Mouse (Mus musculus): ENCODE data around the gene 1700109H08Rik. TPM values are rescaled to one million over a fixed set of nuclear protein-coding genes. Genes with fewer than 3 reads are reported as not detected.
"Not testable (repeated sequence)": the region's sequence is repeated elsewhere in the genome, so short reads cannot be mapped to it uniquely, and the experiment has no call there.

The 1700109H08Rik gene
- polyA plus RNA-seq (2012; rRNA removed): 4.6 and 6.6 TPM in 2 replicates

GRCm38 (mm10) chr5:3571266-3571665 is at the start of gene 1700109H08Rik:
Gene 1700109H08Rik, plus strand, starts transcription at chr5:3571566.
- no peak for DNase-seq (ENCODE audit: low spot score)

GRCm38 (mm10) chr5:3521741-3522140 is 49.6 kb upstream of the 1700109H08Rik start:
- no peak for DNase-seq (ENCODE audit: low spot score)

GRCm38 (mm10) chr5:3522826-3523225 is 48.5 kb upstream of the 1700109H08Rik start:
- DNase-seq (ENCODE audit: low spot score): no peak

- DNase-seq (ENCODE audit: low spot score): no peak
Observed at GRCm38 (mm10) chr5:3527041-3527691, 44.2 kb upstream of the 1700109H08Rik start.

- no peak for DNase-seq (ENCODE audit: low spot score)
Observed at GRCm38 (mm10) chr5:3529585-3530189, 41.7 kb upstream of the 1700109H08Rik start.

GRCm38 (mm10) chr5:3532048-3532447 is 39.3 kb upstream of the 1700109H08Rik start:
- DNase-seq (ENCODE audit: low spot score): not testable (repeated sequence)

GRCm38 (mm10) chr5:3536592-3537212 is 34.7 kb upstream of the 1700109H08Rik start:
- DNase-seq (ENCODE audit: low spot score): no peak

- no peak for DNase-seq (ENCODE audit: low spot score)
Observed at GRCm38 (mm10) chr5:3538505-3539472, 32.6 kb upstream of the 1700109H08Rik start.

GRCm38 (mm10) chr5:3541871-3542270 is 29.5 kb upstream of the 1700109H08Rik start:
- DNase-seq (ENCODE audit: low spot score): no peak

- DNase-seq (ENCODE audit: low spot score): peak; percentile 99
Observed at GRCm38 (mm10) chr5:3543629-3544479, 27.5 kb upstream of the 1700109H08Rik start, which contains the start of gene Fam133b. Gene Fam133b, plus strand, starts transcription at chr5:3543833.

GRCm38 (mm10) chr5:3544480-3544769 is 26.9 kb upstream of the 1700109H08Rik start:
- no peak for DNase-seq (ENCODE audit: low spot score)

GRCm38 (mm10) chr5:3546226-3546625 is 25.1 kb upstream of the 1700109H08Rik start:
- no peak for DNase-seq (ENCODE audit: low spot score)

GRCm38 (mm10) chr5:3551481-3551880 is 19.9 kb upstream of the 1700109H08Rik start:
- DNase-seq (ENCODE audit: low spot score): no peak

- no peak for DNase-seq (ENCODE audit: low spot score)
Observed at GRCm38 (mm10) chr5:3554198-3554597, 17.2 kb upstream of the 1700109H08Rik start.

GRCm38 (mm10) chr5:3574825-3575224 is 3.5 kb downstream of the 1700109H08Rik start:
- DNase-seq (ENCODE audit: low spot score): no peak

- no peak for DNase-seq (ENCODE audit: low spot score)
Observed at GRCm38 (mm10) chr5:3577939-3578338, 6.6 kb downstream of the 1700109H08Rik start.

- no peak for DNase-seq (ENCODE audit: low spot score)
Observed at GRCm38 (mm10) chr5:3579066-3579465, 7.7 kb downstream of the 1700109H08Rik start.

- peak; percentile 77 for DNase-seq (ENCODE audit: low spot score)
Observed at GRCm38 (mm10) chr5:3595693-3596398, 24.5 kb downstream of the 1700109H08Rik start, which contains the start of gene Pex1. Gene Pex1, plus strand, starts transcription at chr5:3596066.

GRCm38 (mm10) chr5:3596399-3596766 is 25.0 kb downstream of the 1700109H08Rik start, which contains the start of gene Rbm48:
Gene Rbm48, minus strand, starts transcription at chr5:3596585.
- DNase-seq (ENCODE audit: low spot score): peak; percentile 74

GRCm38 (mm10) chr5:3597171-3597570 is 25.8 kb downstream of the 1700109H08Rik start:
- no peak for DNase-seq (ENCODE audit: low spot score)
